9 mouse cellular contexts compared by ENCODE assay signal in the genomic region with DNA sequence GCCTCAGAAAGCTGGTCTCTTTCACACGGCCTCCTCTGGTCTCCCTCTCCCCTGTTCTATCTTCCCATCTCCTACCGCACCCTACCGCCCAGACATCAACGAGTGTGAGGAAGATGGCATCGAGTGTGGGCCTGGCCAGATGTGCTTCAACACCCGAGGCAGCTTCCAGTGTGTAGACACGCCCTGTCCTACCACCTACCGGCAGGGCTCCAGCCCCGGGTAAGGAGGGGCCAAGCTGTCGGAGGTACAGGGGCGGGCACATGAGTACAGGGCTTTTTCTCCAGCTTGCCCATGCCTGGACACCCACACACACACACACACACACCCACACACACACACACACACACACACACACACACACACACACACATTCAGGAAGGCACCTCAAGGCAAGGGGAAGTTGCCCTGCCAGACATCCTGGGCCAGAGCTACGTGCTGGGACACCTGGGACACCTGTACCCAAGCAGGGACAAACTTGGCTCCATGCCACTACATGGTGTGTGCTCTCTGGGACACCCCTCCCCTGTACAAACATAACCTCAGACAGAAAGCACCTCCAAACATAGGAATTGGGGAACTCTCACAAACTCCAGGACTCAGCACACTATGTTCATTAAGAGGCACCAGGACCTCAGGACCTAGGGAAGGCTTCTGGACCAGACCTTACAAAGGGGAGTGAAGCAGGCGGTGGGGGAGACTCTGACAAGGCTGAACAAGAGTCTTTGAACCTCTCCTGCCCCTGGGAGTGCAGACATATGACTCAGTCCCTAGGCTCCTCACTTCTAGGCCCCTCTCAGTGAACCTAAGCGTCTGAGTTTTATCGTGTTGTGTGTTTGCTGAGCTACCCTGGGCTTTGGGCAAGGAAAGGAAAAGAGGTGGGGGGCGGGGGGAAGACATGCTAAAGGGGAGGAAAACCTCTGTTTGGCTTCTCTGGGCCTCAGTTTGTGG. TPM values are rescaled to one million over a fixed set of nuclear protein-coding genes. Genes with fewer than 3 reads are reported as not detected.
DNase-seq lines count a peak whose midpoint lies in the region; ATAC-seq lines count a peak whose summit lies in the region.
"Had no signal": no experiment of that assay in that cellular context is flagged by ENCODE, and none has a peak within 500 bp of the region (broad histone marks: within the 10 kb centered on the region; RNA-seq: fewer than 3 reads in every experiment).

No protein-coding gene starts in this region.

- H3K9ac ChIP-seq in neural tube, embryonic 11.5 days (ENCODE audit: low read length), result no peak overlapping the region
- H3K9ac ChIP-seq in limb, embryonic 12.5 days (replicated peaks), result no peak overlapping the region
- no peak overlapping the region for H3K9ac ChIP-seq in stomach, embryonic 14.5 days (replicated peaks; ENCODE audit: low read depth, low read length)

- H3K4me1 ChIP-seq in neural tube, embryonic 11.5 days (ENCODE audit: control insufficient read depth, insufficient read depth, low read length), result no peaks in the 10 kb centered on the region
- peaks cover 22% of the 10 kb centered on the region for H3K4me1 ChIP-seq in forebrain, embryonic 10.5 days
- peaks cover 27% of the 10 kb centered on the region for H3K4me1 ChIP-seq in limb, embryonic 12.5 days (replicated peaks)
- H3K4me1 ChIP-seq in stomach, embryonic 14.5 days (ENCODE audit: control insufficient read depth, insufficient read depth, low read length), result peaks cover 10% of the 10 kb centered on the region; the same call in 1 of the 2 replicates

- 39% methylated on average over 16 of the region's 16 CpGs for WGBS in neural tube, embryonic 11.5 days
- WGBS in forebrain, embryonic 10.5 days, result 47% methylated on average over 16 of the region's 16 CpGs
- 41% methylated on average over 16 of the region's 16 CpGs for WGBS in limb, embryonic 12.5 days
- WGBS in stomach, embryonic 14.5 days, result 38% methylated on average over 15 of the region's 16 CpGs

- H3K27me3 ChIP-seq in neural tube, embryonic 11.5 days (ENCODE audit: control insufficient read depth, insufficient read depth, low read length), result peaks cover 21% of the 10 kb centered on the region
- H3K27me3 ChIP-seq in forebrain, embryonic 10.5 days (ENCODE audit: poor library complexity, severe bottlenecking), result peaks cover 100% of the 10 kb centered on the region
- H3K27me3 ChIP-seq in limb, embryonic 12.5 days, result peaks cover 46% of the 10 kb centered on the region
- H3K27me3 ChIP-seq in stomach, embryonic 14.5 days (ENCODE audit: control insufficient read depth, insufficient read depth, low read length), result peaks cover 6% of the 10 kb centered on the region; the same call in 1 of the 2 replicates

- no peak for ATAC-seq in neural tube, embryonic 11.5 days (ENCODE audit: insufficient read depth, low FRiP score, low TSS enrichment)
- ATAC-seq in limb, embryonic 12.5 days (ENCODE audit: insufficient number of reproducible peaks, insufficient read depth, low FRiP score, low TSS enrichment, low read depth), result 0 out of 2 replicates have a peak, but pooled peaks have one; percentile 33
- peak; percentile 73 for ATAC-seq in stomach, embryonic 14.5 days (ENCODE audit: insufficient number of reproducible peaks, insufficient read depth, low FRiP score, low read depth)

- H3K4me3 ChIP-seq in neural tube, embryonic 11.5 days (ENCODE audit: low read depth, low read length), result no peak overlapping the region
- H3K4me3 ChIP-seq in forebrain, embryonic 10.5 days, result peak overlapping the region; percentile 60
- peak overlapping the region; percentile 48; the same call in 1 of the 2 replicates for H3K4me3 ChIP-seq in limb, embryonic 12.5 days (replicated peaks)
- peak overlapping the region; percentile 22; the same call in 1 of the 2 replicates for H3K4me3 ChIP-seq in stomach, embryonic 14.5 days (ENCODE audit: low read depth, low read length)

- H3K4me2 ChIP-seq in neural tube, embryonic 11.5 days (ENCODE audit: low read depth), result peak overlapping the region; percentile 79
- H3K4me2 ChIP-seq in limb, embryonic 12.5 days, result peak overlapping the region; percentile 79
- H3K4me2 ChIP-seq in stomach, embryonic 14.5 days (replicated peaks; ENCODE audit: low read depth, low read length), result peak overlapping the region; percentile 52

- H3K27ac ChIP-seq in neural tube, embryonic 11.5 days (ENCODE audit: low read depth, low read length), result no peak overlapping the region
- H3K27ac ChIP-seq in forebrain, embryonic 10.5 days, result no peak overlapping the region
- H3K27ac ChIP-seq in limb, embryonic 12.5 days, result no peak overlapping the region
- H3K27ac ChIP-seq in stomach, embryonic 14.5 days (ENCODE audit: low read length), result peak overlapping the region; percentile 36; the same call in 1 of the 2 replicates
- H3K27ac ChIP-seq: left cerebral cortex, adult 2 months had no signal

- no peaks in the 10 kb centered on the region for H3K9me3 ChIP-seq in neural tube, embryonic 11.5 days (ENCODE audit: control insufficient read depth, low read length)
- H3K9me3 ChIP-seq in forebrain, embryonic 10.5 days, result no peaks in the 10 kb centered on the region
- H3K9me3 ChIP-seq in limb, embryonic 12.5 days, result no peaks in the 10 kb centered on the region
- H3K9me3 ChIP-seq in stomach, embryonic 14.5 days (ENCODE audit: control insufficient read depth, low read depth, low read length), result no peaks in the 10 kb centered on the region

- no peaks in the 10 kb centered on the region for H3K36me3 ChIP-seq in neural tube, embryonic 11.5 days (ENCODE audit: control insufficient read depth, insufficient read depth, low read length)
- no peaks in the 10 kb centered on the region for H3K36me3 ChIP-seq in forebrain, embryonic 10.5 days (replicated peaks)
- H3K36me3 ChIP-seq in limb, embryonic 12.5 days, result no peaks in the 10 kb centered on the region
- H3K36me3 ChIP-seq in stomach, embryonic 14.5 days (ENCODE audit: control insufficient read depth, insufficient read depth, low read length), result no peaks in the 10 kb centered on the region

- DNase-seq in neural tube, embryonic 11.5 days (ENCODE audit: low spot score), result no peak
- DNase-seq in neural tube, embryonic 10.5 days (ENCODE audit: extremely low spot score, low spot score), result no peak
- no peak for DNase-seq in forebrain, embryonic 10.5 days (ENCODE audit: extremely low spot score, low spot score)
- no peak for DNase-seq in frontal cortex, postnatal 14 days (ENCODE audit: low spot score in 2 of 2)
- no peak for DNase-seq in right cerebral cortex, adult 18-20 months
- DNase-seq in adrenal gland, postnatal 25 days, result no peak

RNA-seq across cellular contexts. Expression of a gene that starts 10.7 kb away (rescaled TPM):
- polyA plus RNA-seq in neural tube, embryonic 11.5 days (2014; fragmentation: Nextera tagmentation; extraction: Ambion mirVana), result 30.8 and 34.5 TPM in 2 replicates
- 7.3 and 7.6 TPM in 2 replicates for polyA plus RNA-seq in forebrain, embryonic 10.5 days (2016; fragmentation: Nextera tagmentation; extraction: Ambion mirVana)
- 5.5 and 6.5 TPM in 2 replicates for polyA plus RNA-seq in limb, embryonic 12.5 days (2016; fragmentation: Nextera tagmentation; extraction: Ambion mirVana)
- 34.3 and 54.4 TPM in 2 replicates for polyA plus RNA-seq in stomach, embryonic 14.5 days (2014; fragmentation: Nextera tagmentation; extraction: Ambion mirVana)
- total RNA-seq in adrenal gland, postnatal 25 days (2021), result 14.8 and 41.4 TPM in 2 replicates
